Mouse (Mus musculus) heart, postnatal 14 days (tissue): Measurements from ENCODE around the gene Triobp. TPM values are rescaled to one million over a fixed set of nuclear protein-coding genes. Genes with fewer than 3 reads are reported as not detected.
A peak's percentile ranks its signal among the peaks of the same experiment; 100 is the strongest.

ENCODE experiments used
- DNase-seq, 2 experiments: peaks; one replicate each; pipeline ENCODE4 v3.0.0; 2021 to 2022
- intact Hi-C: fragments of 180-260 bp; cut with DNase I; formaldehyde crosslinking; loops from one replicate; pipeline ENCODE4 v1.15.1; 2025
- total RNA-seq, 2 experiments: library from RNA; stranded (reverse); gene quantifications; 2 replicates each; pipeline ENCODE4 v1.2.3; 2021

Triobp gene
- total RNA-seq, 2 experiments from 2014 or later: 44.6 to 49.6 TPM

GRCm38 (mm10) chr15:78923585-78923984, 23.9 kb upstream of the Triobp start:
- DNase-seq: no peak
- intact Hi-C loops: no loop called here

- intact Hi-C loops: no loop called here
- peak in 1 of 2 experiments; percentile 41 for DNase-seq
Observed at GRCm38 (mm10) chr15:78925129-78925528, 22.4 kb upstream of the Triobp start.

GRCm38 (mm10) chr15:78926021-78926919, 21.3 kb upstream of the Triobp start, which contains the start of gene Lgals1:
Gene Lgals1 (plus strand): TSS chr15:78926725.
- intact Hi-C loops: no loop called here
- DNase-seq: peak; percentile 90 to 94

GRCm38 (mm10) chr15:78927021-78927787, 20.3 kb upstream of the Triobp start:
- intact Hi-C loops: no loop called here
- DNase-seq: peak; percentile 51 to 60

- DNase-seq: peak; percentile 77 to 80
- intact Hi-C loops: no loop called here
Observed at GRCm38 (mm10) chr15:78927788-78928457, 19.6 kb upstream of the Triobp start.

GRCm38 (mm10) chr15:78928539-78928938, 19.0 kb upstream of the Triobp start:
- intact Hi-C loops: no loop called here
- no peak for DNase-seq

- intact Hi-C loops: no loop called here
- DNase-seq: no peak
Observed at GRCm38 (mm10) chr15:78930192-78930706, 17.3 kb upstream of the Triobp start.

- intact Hi-C loops: no loop called here
- DNase-seq: no peak
Observed at GRCm38 (mm10) chr15:78930801-78931426, 16.6 kb upstream of the Triobp start.

GRCm38 (mm10) chr15:78931577-78931976, 15.9 kb upstream of the Triobp start:
- peak; percentile 61 to 69 for DNase-seq
- intact Hi-C loops: no loop called here

- peak; percentile 82 to 88 for DNase-seq
- intact Hi-C loops: no loop called here
Observed at GRCm38 (mm10) chr15:78934784-78935320, 12.7 kb upstream of the Triobp start, which contains the start of gene Nol12. Gene Nol12 (plus strand): TSS chr15:78934933.

- DNase-seq: no peak
- intact Hi-C loops: no loop called here
Observed at GRCm38 (mm10) chr15:78936403-78936802, 11.1 kb upstream of the Triobp start.

- no peak for DNase-seq
- intact Hi-C loops: no loop called here
Observed at GRCm38 (mm10) chr15:78937311-78937710, 10.2 kb upstream of the Triobp start.

GRCm38 (mm10) chr15:78937963-78938362, 9.6 kb upstream of the Triobp start:
- DNase-seq: no peak
- intact Hi-C loops: no loop called here

- intact Hi-C loops: no loop called here
- DNase-seq: no peak
Observed at GRCm38 (mm10) chr15:78940325-78940724, 7.2 kb upstream of the Triobp start.

GRCm38 (mm10) chr15:78942663-78943062, 4.9 kb upstream of the Triobp start:
- peak; percentile 83 to 90 for DNase-seq
- intact Hi-C loops: loop anchor here (1.0 kb wide), 1 partner anchor 25 kb away; no protein-coding TSS in a partner anchor

GRCm38 (mm10) chr15:78946232-78946631, 1.3 kb upstream of the Triobp start:
- no peak for DNase-seq
- intact Hi-C loops: no loop called here

- intact Hi-C loops: no loop called here
- no peak for DNase-seq
Observed at GRCm38 (mm10) chr15:78948152-78948725, 715 bp downstream of the Triobp start.

- no peak for DNase-seq
- intact Hi-C loops: no loop called here
Observed at GRCm38 (mm10) chr15:78948883-78949282, 1.4 kb downstream of the Triobp start.

GRCm38 (mm10) chr15:78955663-78956062, 8.1 kb downstream of the Triobp start:
- no peak for DNase-seq
- intact Hi-C loops: no loop called here
